Mouse (Mus musculus) CH12.LX (cell line): ENCODE measurements at regions not wholly inside any gene's neighbourhood (a gene's known extent, or its start where the extent isn't known, plus 50 kb on each side); places are given as distances from the start of the nearest gene placed in this dataset.

ENCODE experiments used
- DNase-seq: peaks from one replicate; pipeline ENCODE4 v3.0.0-alpha.2; 2013; ENCODE audit errors: extremely low read depth
- H3K27ac ChIP-seq: 2 replicates; pipeline ENCODE4 v1.5.1; 2012; ENCODE audit warnings: low read depth, mild to moderate bottlenecking, control low read depth, moderate library complexity; ENCODE audit not compliant: insufficient read depth
- H3K27me3 ChIP-seq: replicated peaks from 2 replicates; pipeline ENCODE3; 2012; ENCODE audit warnings: inconsistent platforms
- H3K36me3 ChIP-seq, 2 experiments: replicated peaks in 1 of 2; 2 replicates each; pipeline versions ENCODE3 to v1.6.1; 2012; ENCODE audit warnings: inconsistent platforms in 1 of 2, low read length in 1 of 2, mild to moderate bottlenecking in 1 of 2, mixed read lengths in 1 of 2, moderate library complexity in 1 of 2; ENCODE audit not compliant: control insufficient read depth in 1 of 2, insufficient read depth in 1 of 2
- H3K4me1 ChIP-seq, 2 experiments: 2 replicates each; pipeline ENCODE4 v1.6.1; 2012; ENCODE audit warnings: inconsistent platforms in 1 of 2, moderate library complexity in 1 of 2; ENCODE audit not compliant: insufficient read depth in 2 of 2, control insufficient read depth in 1 of 2
- H3K4me2 ChIP-seq: 2 replicates; pipeline ENCODE4 v1.6.1; 2012; ENCODE audit warnings: low read depth, mild to moderate bottlenecking, control low read depth; ENCODE audit not compliant: poor library complexity, insufficient read depth, severe bottlenecking
- H3K4me3 ChIP-seq, 3 experiments: fragments of 150-350 bp in 1 of 3; sonication (generic) in 1 of 3; replicated peaks in 1 of 3; 2 replicates each; pipeline versions ENCODE3 to v1.5.1; 2011 to 2012; ENCODE audit warnings: low read depth in 2 of 3, low read length in 2 of 3, mild to moderate bottlenecking in 2 of 3, moderate library complexity in 2 of 3, control low read depth in 1 of 3, improper control_type of control experiment in 1 of 3, inconsistent platforms in 1 of 3, mixed read lengths in 1 of 3; ENCODE audit not compliant: poor library complexity in 1 of 3
- H3K79me2 ChIP-seq: replicated peaks from 2 replicates; pipeline ENCODE4 v1.6.1; 2012; ENCODE audit warnings: mild to moderate bottlenecking, moderate library complexity; ENCODE audit not compliant: control insufficient read depth, poor library complexity, insufficient read depth, severe bottlenecking; ENCODE audit errors: extremely low read depth
- H3K9ac ChIP-seq: 2 replicates; pipeline ENCODE4 v1.6.1; 2012; ENCODE audit warnings: low read depth, mild to moderate bottlenecking, control low read depth, moderate library complexity; ENCODE audit not compliant: insufficient read depth
- H3K9me3 ChIP-seq: replicated peaks from 2 replicates; pipeline ENCODE3; 2012; ENCODE audit warnings: low read length, inconsistent platforms, mixed read lengths
- CHD1 ChIP-seq: IDR thresholded peaks from 2 replicates; pipeline ENCODE4 v1.6.1; 2012; ENCODE audit warnings: low read depth, low read length, improper control_type of control experiment, inconsistent platforms
- ETS1 ChIP-seq: conservative IDR thresholded peaks from 2 replicates; pipeline ENCODE4 v1.6.1; 2012; ENCODE audit warnings: low read depth, mild to moderate bottlenecking, inconsistent platforms, low read length, improper control_type of control experiment, moderate library complexity
- GABPA ChIP-seq: IDR thresholded peaks from 2 replicates; pipeline ENCODE4 v1.6.1; 2012; ENCODE audit warnings: low read depth, low read length, improper control_type of control experiment, inconsistent platforms; ENCODE audit not compliant: insufficient replicate concordance
- HCFC1 ChIP-seq: IDR thresholded peaks from 2 replicates; pipeline ENCODE4 v1.6.1; 2012; ENCODE audit warnings: low read depth, mild to moderate bottlenecking, inconsistent platforms, low read length, improper control_type of control experiment
- JUND ChIP-seq: conservative IDR thresholded peaks from 2 replicates; pipeline ENCODE4 v1.6.1; 2011; ENCODE audit warnings: low read depth, low read length, improper control_type of control experiment
- MAFK ChIP-seq: IDR thresholded peaks from 2 replicates; pipeline ENCODE4 v1.6.1; 2011; ENCODE audit warnings: low read length, improper control_type of control experiment; ENCODE audit not compliant: insufficient replicate concordance
- MAX ChIP-seq: IDR thresholded peaks from 2 replicates; pipeline ENCODE4 v1.6.1; 2011; ENCODE audit warnings: low read length, improper control_type of control experiment
- MXI1 ChIP-seq: IDR thresholded peaks from 2 replicates; pipeline ENCODE4 v1.6.1; 2011; ENCODE audit warnings: mild to moderate bottlenecking, low read depth, low read length, improper control_type of control experiment
- NRF1 ChIP-seq: IDR thresholded peaks from 2 replicates; pipeline ENCODE4 v1.6.1; 2014; ENCODE audit warnings: low read depth, mild to moderate bottlenecking, inconsistent platforms, low read length, improper control_type of control experiment, moderate library complexity
- PAX5 ChIP-seq: IDR thresholded peaks from 2 replicates; pipeline ENCODE4 v1.6.1; 2012; ENCODE audit warnings: low read length, inconsistent platforms, mixed read lengths
- POLR2AphosphoS2 ChIP-seq: IDR thresholded peaks from 2 replicates; pipeline ENCODE4 v1.6.1; 2011; ENCODE audit warnings: low read depth, low read length, improper control_type of control experiment
- UBTF ChIP-seq: IDR thresholded peaks from 2 replicates; pipeline ENCODE4 v1.6.1; 2012; ENCODE audit warnings: low read depth, mild to moderate bottlenecking, inconsistent platforms, low read length, improper control_type of control experiment, moderate library complexity
- USF1 ChIP-seq: IDR thresholded peaks from 2 replicates; pipeline ENCODE4 v1.6.1; 2014; ENCODE audit warnings: low read depth, mild to moderate bottlenecking, inconsistent platforms, low read length, improper control_type of control experiment
- ZMIZ1 ChIP-seq: IDR thresholded peaks from 2 replicates; pipeline ENCODE4 v1.6.1; 2012; ENCODE audit warnings: low read depth, mild to moderate bottlenecking, inconsistent platforms, low read length, improper control_type of control experiment
- ZNF384 ChIP-seq: IDR thresholded peaks from 2 replicates; pipeline ENCODE4 v1.6.1; 2012; ENCODE audit warnings: low read depth, low read length, improper control_type of control experiment, inconsistent platforms
- dilution Hi-C: fragments of 300-500 bp; cut with MboI; formaldehyde crosslinking; loops from 2 replicates; pipeline ENCODE4 v1.14.3; 2020; ENCODE audit warnings: low sequenced_read_pairs; ENCODE audit not compliant: extremely low pct_unique_long_range_greater_than_20kb, extremely low pct_ligation_motif_present
- in situ Hi-C: fragments of 300-500 bp; cut with MboI; formaldehyde crosslinking; loops from 3 replicates; pipeline ENCODE4 v1.14.3; 2019; ENCODE audit warnings: low sequenced_read_pairs, low pct_ligation_motif_present, low pct_unique_long_range_greater_than_20kb, mixed read lengths

GRCm38 (mm10) chr9:27515427-27516110 is 119.0 kb downstream of the Spata19 start:
- DNase-seq: no peak
- Histone ChIP-seq H3K9me3 (no peaks in the 10 kb centered on the region), H3K36me3 (no peaks in the 10 kb centered on the region), H3K4me1 (no peaks in the 10 kb centered on the region), H3K27me3 (peaks cover 9% of the 10 kb centered on the region), H3K4me3 (no peak overlapping the region), H3K4me2 (no peak overlapping the region), H3K79me2 (no peaks in the 10 kb centered on the region)
- in situ Hi-C loops: no loop called here
- dilution Hi-C loops: no loop called here
- TF ChIP-seq MXI1 (no peak), NRF1 (no peak)
- TF ChIP-seq, all 38 proteins: peak for 0
- Histone ChIP-seq H3K9ac (no peak overlapping the region), H3K27ac (no peak overlapping the region)

GRCm38 (mm10) chr9:27518031-27518430 is 121.4 kb downstream of the Spata19 start:
- dilution Hi-C loops: no loop called here
- no peaks in the 10 kb centered on the region for H3K36me3 ChIP-seq
- DNase-seq: no peak
- H3K4me3 ChIP-seq: no peak overlapping the region
- H3K4me2 ChIP-seq: no peak overlapping the region
- no peaks in the 10 kb centered on the region for H3K79me2 ChIP-seq
- TF ChIP-seq USF1 (no peak), MXI1 (no peak), POLR2AphosphoS2 (no peak), JUND (no peak), ZMIZ1 (no peak), PAX5 (no peak), ZNF384 (no peak), UBTF (no peak), ETS1 (no peak), CHD1 (no peak), MAFK (no peak), GABPA (no peak)
- TF ChIP-seq, all 38 proteins: peak for 0
- in situ Hi-C loops: no loop called here
- Histone ChIP-seq H3K27ac (no peak overlapping the region), H3K9me3 (no peaks in the 10 kb centered on the region), H3K9ac (no peak overlapping the region), H3K4me1 (no peaks in the 10 kb centered on the region), H3K27me3 (peaks cover 9% of the 10 kb centered on the region)

- in situ Hi-C loops: no loop called here
- Histone ChIP-seq H3K36me3 (no peaks in the 10 kb centered on the region), H3K27ac (no peak overlapping the region), H3K4me1 (no peaks in the 10 kb centered on the region), H3K79me2 (no peaks in the 10 kb centered on the region), H3K4me3 (no peak overlapping the region), H3K9ac (no peak overlapping the region), H3K27me3 (peaks cover 9% of the 10 kb centered on the region), H3K9me3 (no peaks in the 10 kb centered on the region), H3K4me2 (no peak overlapping the region)
- no peak for TF ChIP-seq POLR2AphosphoS2
- TF ChIP-seq HCFC1: no peak
- TF ChIP-seq ZMIZ1: no peak
- no peak for TF ChIP-seq MAX
- TF ChIP-seq ZNF384: no peak
- DNase-seq: no peak
- dilution Hi-C loops: no loop called here
Measured at GRCm38 (mm10) chr9:27519711-27520110, 123.1 kb downstream of the Spata19 start.
